Mouse (Mus musculus): Measurements from ENCODE around the gene Scrn3. TPM values are rescaled to one million over a fixed set of nuclear protein-coding genes. Genes with fewer than 3 reads are reported as not detected.

The Scrn3 gene
- polyA plus RNA-seq, 1 experiment from 2014 or later = 13.8 TPM

GRCm38 (mm10) chr2:73270071-73270592 lies 42.3 kb upstream of the Scrn3 start:
- Histone ChIP-seq H3K9me3 (no peaks in the 10 kb centered on the region), H3K27ac (no peak overlapping the region), H3K4me3 (peak overlapping the region; percentile 51), H3K4me1 (peaks cover 76% of the 10 kb centered on the region), H3K36me3 (replicated peaks) (no peaks in the 10 kb centered on the region), H3K27me3 (ENCODE audit: poor library complexity, severe bottlenecking) (peaks cover 100% of the 10 kb centered on the region)
- under 1% methylated on average over 14 of the region's 14 CpGs for WGBS
- DNase-seq (ENCODE audit: extremely low spot score, low spot score) = peak; percentile 25

DNA sequence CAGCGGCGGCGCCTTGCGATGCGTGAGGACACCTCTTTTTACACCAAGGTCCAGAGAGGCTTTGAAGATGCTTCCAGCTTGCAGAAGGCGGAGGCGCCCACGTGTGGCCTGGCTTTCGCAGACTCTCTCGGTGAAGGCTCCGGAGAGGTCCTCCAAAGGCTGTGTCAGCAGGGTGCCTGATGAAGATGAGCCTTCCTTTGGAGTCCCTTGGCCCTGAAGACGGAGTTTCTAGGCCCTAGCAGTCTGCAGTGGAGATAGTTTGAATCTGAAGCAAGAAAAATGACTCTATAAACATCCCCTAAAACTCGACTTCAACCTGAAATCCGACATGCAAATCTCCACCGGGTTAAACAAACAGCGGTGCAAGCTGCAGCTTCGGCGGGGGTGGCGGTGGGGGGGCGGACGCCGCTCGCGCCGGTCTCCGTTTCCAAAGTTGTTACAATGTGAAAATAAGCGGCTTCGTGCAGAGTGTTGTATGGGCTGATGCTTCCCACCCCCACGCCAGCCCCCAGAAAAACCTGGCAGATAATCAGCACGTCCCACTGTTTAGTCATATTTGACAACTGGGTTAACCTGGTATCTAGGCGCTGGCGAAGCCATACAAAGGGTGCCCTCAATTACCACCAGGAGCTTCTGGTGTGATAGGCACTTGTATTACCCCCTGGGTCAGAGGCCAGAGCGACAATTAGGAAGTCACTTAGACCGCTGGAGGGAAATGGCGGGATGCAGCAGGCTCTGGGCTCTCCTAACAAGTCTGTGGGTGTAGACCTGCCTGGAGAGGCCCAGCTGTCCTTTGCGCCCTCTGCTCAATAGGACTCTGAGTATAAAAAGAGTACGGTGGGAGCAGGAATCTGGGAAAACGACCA lies 41.6 kb upstream of the Scrn3 start:
- Histone ChIP-seq H3K36me3 (replicated peaks) (no peaks in the 10 kb centered on the region), H3K4me1 (peaks cover 72% of the 10 kb centered on the region), H3K27me3 (ENCODE audit: poor library complexity, severe bottlenecking) (peaks cover 100% of the 10 kb centered on the region), H3K4me3 (peak overlapping the region; percentile 51), H3K9me3 (no peaks in the 10 kb centered on the region), H3K27ac (no peak overlapping the region)
- under 1% methylated on average over 38 of the region's 38 CpGs for WGBS
- DNase-seq (ENCODE audit: extremely low spot score, low spot score) = peak; percentile 54

GRCm38 (mm10) chr2:73271459-73272161 lies 40.8 kb upstream of the Scrn3 start, which contains the start of gene Sp9:
TSS of gene Sp9 (plus strand) at chr2:73271925.
- H3K4me1 ChIP-seq = peaks cover 73% of the 10 kb centered on the region
- no peaks in the 10 kb centered on the region for H3K9me3 ChIP-seq
- peak within 1 kb of the TSS; percentile 67 for H3K27ac ChIP-seq
- peak within 1 kb of the TSS; percentile 51 for H3K4me3 ChIP-seq
- DNase-seq (ENCODE audit: extremely low spot score, low spot score) = peak; percentile 85
- H3K27me3 ChIP-seq (ENCODE audit: poor library complexity, severe bottlenecking) = peaks cover 100% of the 10 kb centered on the region
- no peaks in the 10 kb centered on the region for H3K36me3 ChIP-seq (replicated peaks)
- under 1% methylated on average over 48 of the region's 48 CpGs for WGBS

DNA sequence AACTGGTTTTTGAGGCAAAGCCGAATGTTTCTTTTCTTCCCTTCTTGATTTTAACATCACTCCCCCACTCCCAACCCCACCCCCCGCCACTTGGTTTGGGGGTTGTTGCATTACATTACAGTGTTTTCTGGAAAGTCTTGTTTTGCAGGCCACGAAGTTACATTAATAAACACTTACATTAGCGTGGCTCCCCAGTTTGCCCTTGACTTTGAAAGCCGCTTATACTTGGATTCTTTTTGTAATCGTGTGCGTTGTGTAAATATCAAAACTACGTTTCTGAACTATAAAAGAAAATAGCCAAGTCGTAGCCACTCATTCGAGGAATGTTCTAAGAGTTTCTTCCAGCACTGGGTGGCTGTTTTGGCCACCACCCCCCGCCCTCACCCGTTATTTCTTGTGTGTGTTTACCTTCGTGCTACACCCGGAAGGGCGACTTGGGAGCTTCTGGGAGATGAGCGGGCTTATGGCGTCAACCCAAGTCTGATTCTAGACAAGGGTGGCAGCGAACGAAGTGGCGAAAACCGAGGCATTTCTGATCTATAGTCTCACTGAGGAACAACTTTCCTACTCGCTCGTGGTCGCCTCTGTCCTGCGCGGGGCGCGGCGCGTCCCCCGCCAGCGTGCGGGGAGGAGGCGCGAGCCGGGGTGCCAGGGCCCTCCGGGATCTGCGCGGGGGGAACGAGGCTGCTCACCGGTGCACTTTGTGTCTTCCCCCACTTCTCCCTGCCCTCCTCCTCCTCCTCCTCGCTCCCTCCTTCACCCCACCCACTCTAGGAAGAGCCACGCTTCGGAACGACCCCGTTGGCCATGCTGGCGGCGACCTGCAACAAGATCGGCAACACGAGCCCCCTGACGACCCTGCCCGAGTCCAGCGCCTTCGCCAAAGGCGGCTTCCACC lies 39.8 kb upstream of the Scrn3 start:
- Histone ChIP-seq H3K4me1 (peaks cover 82% of the 10 kb centered on the region), H3K27me3 (ENCODE audit: poor library complexity, severe bottlenecking) (peaks cover 100% of the 10 kb centered on the region), H3K27ac (peak overlapping the region; percentile 67), H3K4me3 (peak overlapping the region; percentile 51), H3K9me3 (no peaks in the 10 kb centered on the region), H3K36me3 (replicated peaks) (no peaks in the 10 kb centered on the region)
- peak; percentile 42 for DNase-seq (ENCODE audit: extremely low spot score, low spot score)
- under 1% methylated on average over 55 of the region's 55 CpGs for WGBS

- Histone ChIP-seq H3K4me3 (peak overlapping the region; percentile 51), H3K9me3 (no peaks in the 10 kb centered on the region), H3K36me3 (replicated peaks) (no peaks in the 10 kb centered on the region), H3K27me3 (ENCODE audit: poor library complexity, severe bottlenecking) (peaks cover 100% of the 10 kb centered on the region), H3K4me1 (peaks cover 82% of the 10 kb centered on the region), H3K27ac (peak overlapping the region; percentile 67)
- WGBS = under 1% methylated on average over 110 of the region's 110 CpGs
- peak; percentile 65 for DNase-seq (ENCODE audit: extremely low spot score, low spot score)
Measured at GRCm38 (mm10) chr2:73273249-73274118, 38.9 kb upstream of the Scrn3 start.

DNA sequence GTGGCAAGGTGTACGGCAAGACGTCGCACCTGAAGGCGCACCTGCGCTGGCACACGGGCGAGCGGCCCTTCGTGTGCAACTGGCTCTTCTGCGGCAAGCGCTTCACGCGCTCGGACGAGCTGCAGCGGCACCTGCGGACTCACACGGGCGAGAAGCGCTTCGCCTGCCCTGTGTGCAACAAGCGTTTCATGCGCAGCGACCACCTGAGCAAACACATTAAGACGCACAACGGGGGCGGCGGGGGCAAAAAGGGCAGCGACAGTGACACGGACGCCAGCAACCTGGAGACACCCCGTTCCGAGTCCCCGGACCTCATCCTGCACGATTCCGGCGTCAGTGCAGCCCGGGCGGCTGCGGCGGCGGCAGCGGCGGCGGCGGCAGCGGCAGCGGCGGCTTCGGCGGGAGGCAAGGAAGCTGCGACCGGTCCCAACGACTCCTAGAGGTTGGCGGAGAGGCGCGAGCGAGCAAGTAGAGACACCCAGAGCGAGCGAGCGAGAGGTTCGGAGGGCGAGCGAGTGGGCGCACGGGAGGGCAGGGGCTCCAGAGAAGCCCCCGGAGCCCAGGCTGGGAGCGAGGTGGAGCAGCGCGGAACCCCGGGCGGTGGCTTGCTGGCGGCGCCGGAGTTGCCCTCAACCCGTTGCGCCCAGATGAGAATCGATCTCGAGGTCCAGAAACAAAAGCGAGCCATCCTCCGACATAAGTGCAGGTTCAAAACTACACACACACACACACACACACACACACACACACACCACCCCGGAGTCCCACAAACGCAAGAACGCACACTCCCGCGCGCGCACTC lies 38.1 kb upstream of the Scrn3 start:
- under 1% methylated on average over 88 of the region's 88 CpGs for WGBS
- H3K36me3 ChIP-seq (replicated peaks) = no peaks in the 10 kb centered on the region
- H3K9me3 ChIP-seq = no peaks in the 10 kb centered on the region
- DNase-seq (ENCODE audit: extremely low spot score, low spot score) = peak; percentile 75
- peak overlapping the region; percentile 67 for H3K27ac ChIP-seq
- H3K27me3 ChIP-seq (ENCODE audit: poor library complexity, severe bottlenecking) = peaks cover 100% of the 10 kb centered on the region
- peaks cover 84% of the 10 kb centered on the region for H3K4me1 ChIP-seq
- H3K4me3 ChIP-seq = peak overlapping the region; percentile 51

DNA sequence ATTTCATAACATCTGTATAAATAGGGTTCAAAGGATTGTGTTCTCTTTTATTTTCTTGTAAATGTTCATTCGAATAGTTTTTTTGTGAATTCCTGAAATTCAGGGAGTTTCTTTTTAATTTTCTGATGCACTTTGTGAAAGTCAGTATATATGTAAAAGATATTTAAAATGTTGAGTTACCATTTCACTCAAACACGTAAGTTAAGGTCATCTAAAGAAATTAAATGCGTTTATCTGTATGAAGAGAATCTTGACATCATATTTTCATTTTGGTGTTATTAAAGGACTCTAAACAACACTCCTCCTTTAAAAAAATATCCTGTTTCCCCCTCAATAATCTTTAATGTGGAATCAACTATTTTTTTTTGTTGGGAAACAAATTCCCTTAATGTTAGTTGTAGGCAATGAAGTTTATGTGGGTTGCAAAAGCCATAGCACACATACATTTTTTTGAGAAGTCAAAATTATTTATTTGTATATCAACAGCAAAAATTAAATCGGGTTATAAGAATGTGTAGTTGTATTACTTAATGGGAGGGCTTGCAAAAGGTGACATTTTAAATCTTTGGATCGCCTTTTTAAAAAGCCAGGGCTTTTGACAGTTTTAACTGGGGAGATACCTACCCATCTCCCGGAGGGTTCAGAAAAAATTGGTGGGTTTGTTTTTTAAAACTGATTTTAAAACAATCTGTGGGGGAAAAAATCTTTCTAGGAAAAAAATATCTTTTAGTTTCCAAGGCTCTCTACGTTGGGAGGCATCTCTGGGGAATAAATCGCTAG lies 37.0 kb upstream of the Scrn3 start:
- peaks cover 80% of the 10 kb centered on the region for H3K4me1 ChIP-seq
- no peak overlapping the region for H3K27ac ChIP-seq
- no peaks in the 10 kb centered on the region for H3K9me3 ChIP-seq
- WGBS = 9% methylated on average over 8 of the region's 8 CpGs
- H3K4me3 ChIP-seq = no peak overlapping the region
- H3K36me3 ChIP-seq (replicated peaks) = no peaks in the 10 kb centered on the region
- DNase-seq (ENCODE audit: extremely low spot score, low spot score) = no peak
- H3K27me3 ChIP-seq (ENCODE audit: poor library complexity, severe bottlenecking) = peaks cover 100% of the 10 kb centered on the region

- H3K36me3 ChIP-seq (replicated peaks) = no peaks in the 10 kb centered on the region
- peaks cover 80% of the 10 kb centered on the region for H3K4me1 ChIP-seq
- peaks cover 100% of the 10 kb centered on the region for H3K27me3 ChIP-seq (ENCODE audit: poor library complexity, severe bottlenecking)
- H3K4me3 ChIP-seq = no peak overlapping the region
- no peaks in the 10 kb centered on the region for H3K9me3 ChIP-seq
- H3K27ac ChIP-seq = no peak overlapping the region
- under 1% methylated on average over 6 of the region's 6 CpGs for whole genome bisulfite sequencing
- peak; percentile 49 for DNase-seq (ENCODE audit: extremely low spot score, low spot score)
Measured at GRCm38 (mm10) chr2:73276141-73276571, 36.2 kb upstream of the Scrn3 start.

GRCm38 (mm10) chr2:73277021-73277708 lies 35.2 kb upstream of the Scrn3 start:
- peak; percentile 61 for DNase-seq (ENCODE audit: extremely low spot score, low spot score)
- WGBS = under 1% methylated on average over 38 of the region's 38 CpGs
- no peaks in the 10 kb centered on the region for H3K36me3 ChIP-seq (replicated peaks)
- peak overlapping the region; percentile 56 for H3K27ac ChIP-seq
- H3K4me1 ChIP-seq = peaks cover 74% of the 10 kb centered on the region
- H3K4me3 ChIP-seq = peak overlapping the region; percentile 43
- no peaks in the 10 kb centered on the region for H3K9me3 ChIP-seq
- peaks cover 100% of the 10 kb centered on the region for H3K27me3 ChIP-seq (ENCODE audit: poor library complexity, severe bottlenecking)

GRCm38 (mm10) chr2:73277709-73278075 lies 34.7 kb upstream of the Scrn3 start:
- no peaks in the 10 kb centered on the region for H3K36me3 ChIP-seq (replicated peaks)
- no peaks in the 10 kb centered on the region for H3K9me3 ChIP-seq
- DNase-seq (ENCODE audit: extremely low spot score, low spot score) = peak; percentile 58
- H3K4me3 ChIP-seq = peak overlapping the region; percentile 43
- H3K27me3 ChIP-seq (ENCODE audit: poor library complexity, severe bottlenecking) = peaks cover 100% of the 10 kb centered on the region
- 2% methylated on average over 18 of the region's 18 CpGs for WGBS
- H3K4me1 ChIP-seq = peaks cover 69% of the 10 kb centered on the region
- peak overlapping the region; percentile 56 for H3K27ac ChIP-seq

All from forebrain, embryonic 10.5 days (tissue).